Mouse (Mus musculus) kidney, postnatal 10 days (tissue): ENCODE measurements around the gene Ckap2.
"Not testable (repeated sequence)": the region's sequence is repeated elsewhere in the genome, so short reads cannot be mapped to it uniquely, and the experiment has no call there.

Source experiments
- DNase-seq: peaks from one replicate; pipeline ENCODE4 v3.0.0; 2021; ENCODE audit warnings: mixed read lengths

Ckap2 gene

DNA sequence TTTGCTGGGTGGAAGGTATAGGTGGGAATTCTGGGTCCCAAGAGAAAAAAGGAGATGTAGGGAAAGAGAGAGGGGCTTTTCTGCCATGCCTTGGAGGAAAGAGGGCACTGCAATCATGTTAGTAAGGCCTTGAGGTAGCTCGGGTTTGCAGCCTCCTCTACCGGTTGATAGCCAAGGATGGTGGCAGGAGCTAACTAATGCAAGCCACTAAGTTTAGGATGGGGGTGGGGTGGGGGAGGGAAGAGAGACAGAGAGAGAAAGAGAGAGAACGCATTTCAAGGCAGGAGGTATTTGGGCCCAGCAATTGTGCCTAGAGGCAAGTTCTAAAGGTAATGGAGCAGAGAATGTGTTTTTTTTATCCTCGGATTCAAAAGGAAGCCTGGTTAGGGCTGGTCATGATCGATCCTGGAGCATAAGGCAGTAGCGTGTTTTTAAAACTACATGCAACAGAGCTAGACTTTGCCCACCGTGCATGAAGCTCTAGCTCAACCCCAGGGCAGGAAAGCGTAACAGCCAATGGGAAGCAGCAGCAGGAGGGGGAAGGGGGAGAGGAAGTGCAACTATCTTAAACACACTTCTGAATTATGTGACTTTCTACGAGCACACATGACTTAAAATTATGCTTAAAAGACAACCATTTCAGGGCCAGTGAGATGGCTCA, 37.8 kb downstream of the Ckap2 start:
- no peak for DNase-seq

DNA sequence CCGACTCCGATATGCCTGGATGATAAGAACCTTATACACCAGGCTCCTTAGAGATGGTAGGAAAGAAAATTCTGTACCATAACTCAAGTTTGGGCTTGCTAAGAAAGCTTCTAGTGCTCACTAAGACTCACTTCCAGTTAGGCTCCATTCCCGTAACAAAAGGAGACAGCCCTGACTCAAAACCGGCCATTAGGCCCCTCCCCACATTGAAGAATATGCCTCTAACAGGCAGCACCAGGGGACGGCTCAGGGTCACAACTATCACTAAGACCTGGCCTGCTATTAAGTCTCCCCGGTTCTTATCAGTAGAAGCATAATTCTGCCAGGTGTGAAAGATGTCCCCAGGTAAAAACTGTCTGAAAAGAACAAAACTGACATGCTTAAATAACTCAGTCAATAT, 39.8 kb downstream of the Ckap2 start:
- DNase-seq, result no peak

DNA sequence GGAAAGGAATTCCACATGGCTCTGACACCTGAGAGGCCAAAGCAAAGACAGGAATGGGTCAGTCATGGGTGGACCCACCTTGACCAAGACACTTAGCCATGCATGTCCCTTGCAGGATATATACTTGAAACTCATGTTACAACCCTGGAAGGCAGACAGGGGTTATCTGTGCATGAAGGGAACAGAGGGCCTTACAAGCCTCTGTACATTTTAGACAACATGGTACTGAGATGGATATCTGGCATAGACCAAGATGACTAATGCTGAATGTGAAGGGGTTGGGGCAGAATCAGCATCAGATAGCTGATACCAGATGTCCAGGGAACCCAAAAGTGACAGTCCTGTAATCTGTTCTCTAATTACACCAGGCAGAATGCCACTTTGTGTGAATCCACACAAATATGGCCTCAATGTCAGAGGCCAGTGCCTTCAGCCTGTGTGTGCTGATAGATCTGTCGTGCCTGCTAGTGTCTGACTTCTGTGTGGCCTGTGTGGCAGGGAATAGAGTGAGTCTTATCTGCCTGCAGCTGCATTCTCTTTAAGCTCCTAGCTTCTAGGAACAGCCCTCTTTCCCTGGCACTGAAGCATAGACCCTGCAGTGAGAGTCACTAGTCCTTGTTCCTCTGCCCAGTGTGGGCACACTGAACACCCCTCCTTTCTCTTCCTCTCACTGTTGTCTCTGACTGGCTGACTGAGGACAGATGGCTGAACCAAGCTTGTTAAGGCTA, 41.7 kb downstream of the Ckap2 start:
- no peak for DNase-seq

DNA sequence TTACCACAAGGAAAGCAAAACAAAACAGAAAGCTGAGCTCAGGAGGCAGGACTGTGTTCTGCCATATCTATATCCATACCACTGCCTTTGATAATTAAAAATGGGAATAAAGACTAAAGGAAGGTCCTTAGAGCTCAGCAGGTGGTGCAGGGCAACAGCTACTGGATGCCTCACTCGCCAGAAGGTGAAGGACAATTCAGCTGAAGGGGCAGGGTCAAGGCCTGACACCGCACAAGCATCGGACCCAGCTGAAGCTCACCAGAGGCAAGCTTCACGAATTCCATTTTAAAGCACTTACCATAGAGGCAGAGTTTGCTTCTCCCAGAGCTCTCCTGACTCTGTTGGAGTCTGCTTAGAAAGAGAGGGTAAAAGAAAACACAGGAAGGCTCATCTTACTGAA, 43.0 kb downstream of the Ckap2 start:
- no peak for DNase-seq

DNA sequence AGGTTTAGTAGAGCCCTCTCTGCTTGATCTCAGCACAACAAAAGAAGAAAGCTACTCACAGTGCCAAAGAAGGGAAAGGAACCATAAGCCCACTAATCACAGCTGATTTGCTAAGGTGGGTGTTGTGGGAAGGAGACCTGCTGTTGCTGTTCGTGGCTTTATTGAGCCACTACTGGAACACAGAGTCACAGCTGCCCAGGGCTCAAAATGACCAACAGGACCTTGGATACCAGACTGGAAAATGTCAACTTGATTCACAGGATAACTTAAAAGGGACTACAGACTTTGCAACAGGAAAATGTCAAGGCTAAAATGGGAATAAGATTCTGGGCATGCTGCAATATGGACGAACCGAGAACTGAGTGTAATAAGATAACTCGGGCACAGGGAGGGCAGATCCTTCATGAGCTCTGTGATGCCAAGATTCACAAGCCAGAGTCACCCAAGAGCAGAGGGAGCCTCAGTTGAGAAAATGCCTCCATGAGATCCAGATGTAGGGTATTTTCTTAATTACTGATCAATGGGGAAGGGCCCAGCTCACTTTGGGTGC, 43.7 kb downstream of the Ckap2 start:
- DNase-seq, result no peak

DNA sequence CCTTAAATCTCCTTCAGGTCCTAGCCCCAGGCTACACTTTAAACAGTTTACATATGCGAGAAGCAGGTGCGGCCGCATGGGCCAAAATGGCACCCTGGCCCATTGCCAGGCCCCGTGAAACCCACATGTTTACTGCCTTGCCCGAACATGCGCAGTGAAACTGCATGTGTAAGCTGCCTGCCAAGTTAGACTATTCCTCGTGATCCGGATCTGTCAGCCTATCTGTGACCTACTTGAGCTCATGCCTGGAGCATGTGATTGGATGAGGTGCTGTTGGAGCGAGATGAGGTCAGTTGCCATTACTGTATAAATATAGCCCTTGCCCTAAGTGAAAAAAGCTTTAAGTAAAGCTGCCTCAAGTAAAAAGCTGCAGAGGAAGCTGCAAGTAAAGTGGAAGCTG, 49.2 kb downstream of the Ckap2 start:
- DNase-seq, result not testable (repeated sequence)

DNA sequence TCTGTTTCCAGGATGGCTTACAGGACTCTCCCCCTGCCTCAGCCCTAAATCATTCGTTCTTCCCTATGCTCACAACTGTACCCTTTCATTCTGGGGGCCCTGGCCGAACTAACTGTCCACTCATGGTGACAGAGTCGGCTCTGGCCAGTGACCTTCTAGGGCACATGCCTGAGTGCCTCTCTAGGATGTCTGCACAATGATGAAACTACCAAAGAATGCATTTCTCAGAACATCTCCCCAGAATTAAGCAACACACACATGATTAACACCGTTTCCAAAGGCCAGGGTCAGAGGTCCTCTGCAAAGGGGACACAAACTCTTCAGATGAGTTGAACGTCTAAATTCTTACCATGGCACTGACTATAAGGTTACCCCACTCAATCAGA, 50.9 kb downstream of the Ckap2 start:
- no peak for DNase-seq

DNA sequence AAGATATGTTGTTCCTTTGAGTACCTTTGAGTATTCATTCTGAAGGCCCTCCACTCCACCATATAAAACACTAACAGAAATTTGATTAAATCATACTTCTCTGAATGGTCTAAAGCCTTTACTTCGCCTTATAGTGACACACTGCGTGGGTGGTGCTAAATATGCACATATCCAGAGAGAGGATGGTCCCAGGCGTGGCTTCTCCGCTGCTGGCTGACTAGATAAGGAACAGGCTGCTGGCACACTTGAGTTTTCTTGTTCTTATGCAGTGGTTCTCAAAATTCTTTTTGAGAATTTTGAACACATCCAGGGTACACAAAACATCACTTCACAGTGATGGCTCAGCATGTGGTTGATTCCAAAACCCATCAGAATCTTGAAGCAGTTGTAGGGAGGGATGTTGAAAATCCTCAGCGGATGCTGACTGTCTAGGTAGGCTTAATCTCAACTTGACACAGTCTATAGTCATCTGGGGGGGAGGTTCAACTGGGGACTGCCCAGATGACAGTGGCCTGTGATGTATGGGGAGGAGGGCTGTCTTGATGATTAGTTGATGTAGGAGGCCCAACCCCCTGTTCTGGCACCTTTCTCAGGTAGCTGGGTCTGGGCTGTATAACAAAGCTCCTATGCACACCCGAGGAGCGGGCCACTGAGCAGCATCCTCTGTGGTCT, 51.4 kb downstream of the Ckap2 start:
- no peak for DNase-seq

DNA sequence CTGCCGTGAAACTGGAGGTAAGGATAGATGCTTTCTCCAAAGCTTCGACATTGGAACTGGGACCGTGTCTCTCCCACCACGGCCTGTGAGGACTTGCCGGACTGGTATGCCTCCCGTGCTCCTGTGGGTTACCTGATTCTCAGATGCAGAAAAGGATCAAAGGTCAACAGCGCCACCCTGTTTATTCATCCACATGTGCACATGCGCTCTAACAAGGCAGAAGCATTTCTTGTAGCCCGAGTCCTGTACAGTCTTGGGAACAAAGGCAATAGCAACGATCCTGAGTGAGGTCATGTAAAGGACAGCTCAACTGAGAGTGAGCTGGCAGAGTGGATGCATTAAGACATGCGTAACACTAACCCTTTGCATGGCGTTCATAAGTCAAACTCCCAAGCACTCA, 53.6 kb downstream of the Ckap2 start:
- DNase-seq, result no peak

DNA sequence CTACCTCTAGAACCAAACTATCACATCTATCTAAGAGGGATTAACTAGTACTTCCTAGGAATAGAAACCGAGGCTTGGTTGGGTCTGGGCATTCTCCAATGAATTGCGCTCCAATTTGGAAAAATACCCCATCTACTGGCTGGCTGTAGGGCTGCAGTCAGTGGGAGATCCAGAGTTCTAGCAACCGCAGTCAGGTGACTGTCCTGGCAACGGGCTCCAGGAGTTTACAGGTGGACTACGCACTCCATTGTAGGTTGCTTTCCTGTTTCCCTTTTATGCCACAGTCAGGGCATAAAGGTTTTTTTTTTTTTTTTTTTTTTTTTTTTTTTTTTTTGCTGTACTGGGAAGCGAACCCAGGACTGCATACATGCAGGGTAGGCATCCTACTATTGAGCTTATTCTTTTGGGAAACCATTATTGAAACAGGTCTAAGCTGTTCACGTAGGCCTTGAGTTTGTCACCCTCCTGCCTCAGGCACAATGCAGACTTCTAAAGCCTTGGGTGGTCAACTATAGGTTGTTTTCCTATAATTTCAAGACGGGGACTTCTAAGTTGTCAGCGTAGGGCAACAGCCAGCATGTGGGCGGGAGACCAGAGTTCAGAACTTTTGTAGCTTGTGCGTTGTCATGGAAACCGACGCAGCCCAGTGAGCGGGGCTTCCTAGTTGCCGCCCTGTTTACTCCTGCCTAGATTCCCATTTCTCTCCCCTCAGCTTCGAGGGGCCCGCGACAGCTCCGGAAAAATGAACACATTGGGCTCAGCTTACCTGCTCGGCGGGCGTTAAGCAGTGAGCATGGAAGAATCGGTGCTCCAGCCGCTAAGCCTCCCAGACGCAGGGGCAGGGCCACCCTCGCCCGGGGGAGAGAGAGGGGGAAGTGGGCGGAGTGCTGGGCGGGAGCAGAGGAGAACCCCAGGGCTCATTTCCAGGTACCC, 61.1 kb downstream of the Ckap2 start, which contains the start of gene Nek5:
Nek5 (minus strand) TSS at position 834 of the 933 bp plus-strand sequence.
- peak; percentile 68 for DNase-seq
